Mouse (Mus musculus): ENCODE results near the gene Gm49318. TPM values are rescaled to one million over a fixed set of nuclear protein-coding genes. Genes with fewer than 3 reads are reported as not detected.

Gene Gm49318
- polyA plus RNA-seq, 1 experiment from 2014 or later, result not detected

GRCm38 (mm10) chr9:22051161-22051957 is 19.7 kb downstream of the Gm49318 start:
- H3K4me3 ChIP-seq (replicated peaks), result peak overlapping the region; percentile 37
- no peak overlapping the region for H3K9ac ChIP-seq
- no peaks in the 10 kb centered on the region for H3K36me3 ChIP-seq
- peak overlapping the region; percentile 78 for H3K4me2 ChIP-seq
- H3K27me3 ChIP-seq (replicated peaks), result peaks cover 50% of the 10 kb centered on the region
- H3K9me3 ChIP-seq, result no peaks in the 10 kb centered on the region
- peaks cover 23% of the 10 kb centered on the region for H3K4me1 ChIP-seq
- WGBS, result 2% methylated on average over 49 of the region's 67 CpGs
- no peak for ATAC-seq (ENCODE audit: insufficient read depth, low FRiP score, low read depth)
- no peak overlapping the region for H3K27ac ChIP-seq

GRCm38 (mm10) chr9:22050351-22050889 is 20.6 kb downstream of the Gm49318 start:
- Histone ChIP-seq H3K4me1 (peaks cover 23% of the 10 kb centered on the region), H3K4me3 (replicated peaks) (peak overlapping the region; percentile 37), H3K27ac (no peak overlapping the region), H3K9me3 (no peaks in the 10 kb centered on the region), H3K4me2 (peak overlapping the region; percentile 78), H3K27me3 (replicated peaks) (peaks cover 50% of the 10 kb centered on the region), H3K36me3 (no peaks in the 10 kb centered on the region), H3K9ac (no peak overlapping the region)
- peak; percentile 55; the same call in 1 of the 2 replicates for ATAC-seq (ENCODE audit: insufficient read depth, low FRiP score, low read depth)
- 2% methylated on average over 43 of the region's 43 CpGs for WGBS

DNA sequence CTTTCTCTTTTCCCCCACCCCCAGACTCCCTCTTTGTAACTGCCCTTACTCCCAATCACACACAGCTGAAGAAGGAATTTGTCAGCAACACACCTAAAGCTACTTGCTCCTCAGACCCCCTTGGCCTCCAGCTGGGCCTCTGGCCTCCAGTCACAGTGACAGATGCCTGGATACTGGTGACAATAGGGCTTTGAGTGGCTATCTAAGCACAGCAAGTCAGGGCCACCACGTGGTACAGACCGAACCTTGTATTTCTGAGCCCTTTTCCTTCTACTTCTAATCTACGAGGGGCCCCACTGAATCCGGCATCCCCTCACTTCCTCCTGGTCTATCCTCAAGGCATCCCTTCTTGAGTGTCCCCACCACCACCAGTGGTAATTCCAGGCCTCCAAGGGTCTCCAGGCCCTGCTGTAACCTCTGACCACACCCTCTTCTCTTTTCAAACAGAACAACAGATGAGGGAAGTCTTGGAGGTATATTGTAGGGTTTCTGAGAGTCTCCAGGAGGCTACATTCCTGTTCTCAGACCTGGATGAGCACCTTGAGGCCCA is 21.3 kb downstream of the Gm49318 start:
- 48% methylated on average over 4 of the region's 4 CpGs for WGBS
- H3K9me3 ChIP-seq, result no peaks in the 10 kb centered on the region
- peak overlapping the region; percentile 37; the same call in 1 of the 2 replicates for H3K4me3 ChIP-seq (replicated peaks)
- H3K27ac ChIP-seq, result no peak overlapping the region
- H3K27me3 ChIP-seq (replicated peaks), result peaks cover 50% of the 10 kb centered on the region
- peak overlapping the region; percentile 78; the same call in 1 of the 2 replicates for H3K4me2 ChIP-seq
- no peak for ATAC-seq (ENCODE audit: insufficient read depth, low FRiP score, low read depth)
- no peaks in the 10 kb centered on the region for H3K36me3 ChIP-seq
- peaks cover 23% of the 10 kb centered on the region for H3K4me1 ChIP-seq
- no peak overlapping the region for H3K9ac ChIP-seq

DNA sequence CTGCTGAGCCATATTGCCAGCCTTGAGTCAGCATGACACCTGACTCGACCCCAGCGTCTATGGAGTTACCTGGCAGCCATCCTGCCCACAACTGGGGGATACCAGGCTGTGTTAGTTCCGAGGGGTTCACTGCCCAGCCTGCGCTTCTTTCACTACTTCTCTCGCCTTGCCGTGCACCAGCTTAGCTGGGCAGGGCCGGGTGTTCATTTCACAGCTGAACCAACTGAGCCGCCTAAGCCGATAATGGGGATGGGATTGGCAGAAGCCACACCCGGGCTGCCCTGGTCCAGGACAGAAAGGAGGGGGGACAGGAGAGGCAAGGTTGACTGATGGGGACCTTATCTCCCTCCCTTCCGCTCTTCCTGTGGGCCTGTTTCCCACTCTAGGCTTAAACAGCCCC is 21.7 kb downstream of the Gm49318 start:
- no peak overlapping the region for H3K4me3 ChIP-seq (replicated peaks)
- WGBS, result 52% methylated on average over 11 of the region's 11 CpGs

DNA sequence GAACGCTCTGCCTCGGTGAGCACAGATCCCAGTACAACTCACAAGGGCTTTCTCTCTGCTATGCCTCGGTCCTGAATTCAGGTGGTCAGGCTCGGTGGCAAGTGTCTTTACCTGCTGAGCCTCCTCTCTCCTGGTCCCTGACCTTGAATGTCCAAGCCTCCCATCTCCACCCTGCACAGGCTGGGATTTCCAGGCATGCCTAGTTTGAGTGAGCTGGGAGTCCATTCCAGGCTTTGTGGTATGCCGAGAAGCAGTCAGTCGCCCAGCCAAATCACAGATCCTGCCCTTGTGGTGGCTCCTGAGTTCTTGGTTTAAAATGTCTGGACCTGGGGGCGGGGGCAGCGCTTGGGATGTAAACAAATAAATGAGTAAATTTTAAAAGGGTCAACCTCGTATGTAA is 23.7 kb downstream of the Gm49318 start:
- Histone ChIP-seq H3K4me3 (replicated peaks) (no peak overlapping the region), H3K9me3 (no peaks in the 10 kb centered on the region), H3K27me3 (replicated peaks) (peaks cover 32% of the 10 kb centered on the region), H3K9ac (no peak overlapping the region), H3K4me2 (no peak overlapping the region), H3K36me3 (no peaks in the 10 kb centered on the region), H3K4me1 (peaks cover 19% of the 10 kb centered on the region), H3K27ac (no peak overlapping the region)
- no peak for ATAC-seq (ENCODE audit: insufficient read depth, low FRiP score, low read depth)
- 46% methylated on average over 9 of the region's 9 CpGs for WGBS

More for the DNA sequence above, 21.7 kb downstream of the Gm49318 start:
- ATAC-seq (ENCODE audit: insufficient read depth, low FRiP score, low read depth), result no peak
- no peaks in the 10 kb centered on the region for H3K36me3 ChIP-seq
- no peak overlapping the region for H3K9ac ChIP-seq
- H3K4me2 ChIP-seq, result no peak overlapping the region
- no peaks in the 10 kb centered on the region for H3K9me3 ChIP-seq
- H3K27ac ChIP-seq, result no peak overlapping the region
- H3K4me1 ChIP-seq, result peaks cover 19% of the 10 kb centered on the region
- H3K27me3 ChIP-seq (replicated peaks), result peaks cover 45% of the 10 kb centered on the region

DNA sequence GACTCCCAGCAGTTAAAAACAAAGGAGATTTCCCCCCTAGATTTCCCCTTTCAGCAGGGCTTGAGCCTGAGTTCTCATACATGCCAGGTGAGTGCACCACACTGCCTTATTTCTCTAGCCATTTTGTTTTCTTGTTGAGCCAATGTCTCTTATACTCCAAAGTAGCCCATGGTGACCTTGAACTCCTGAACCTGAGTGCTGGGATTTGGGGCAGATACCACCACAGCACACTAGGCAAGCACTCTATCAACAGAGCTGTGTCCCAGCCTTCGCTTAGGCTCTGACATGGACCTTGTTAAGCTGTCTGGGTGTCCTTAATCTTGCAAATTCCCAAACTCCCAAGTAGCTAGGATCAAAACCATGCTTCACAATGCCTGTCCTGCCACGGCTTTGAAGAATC is 29.2 kb downstream of the Gm49318 start:
- 67% methylated on average over 2 of the region's 2 CpGs for WGBS

GRCm38 (mm10) chr9:22037826-22038225 is 33.2 kb downstream of the Gm49318 start:
- Histone ChIP-seq H3K36me3 (no peaks in the 10 kb centered on the region), H3K4me3 (replicated peaks) (no peak overlapping the region), H3K4me2 (no peak overlapping the region), H3K9ac (no peak overlapping the region), H3K27me3 (replicated peaks) (no peaks in the 10 kb centered on the region), H3K9me3 (no peaks in the 10 kb centered on the region), H3K4me1 (no peaks in the 10 kb centered on the region), H3K27ac (no peak overlapping the region)
- ATAC-seq (ENCODE audit: insufficient read depth, low FRiP score, low read depth), result no peak
- 68% methylated on average over 10 of the region's 10 CpGs for WGBS

More for the DNA sequence above, 29.2 kb downstream of the Gm49318 start:
- no peak overlapping the region for H3K9ac ChIP-seq
- no peak for ATAC-seq (ENCODE audit: insufficient read depth, low FRiP score, low read depth)
- H3K27ac ChIP-seq, result no peak overlapping the region
- no peak overlapping the region for H3K4me3 ChIP-seq (replicated peaks)
- no peaks in the 10 kb centered on the region for H3K36me3 ChIP-seq
- H3K9me3 ChIP-seq, result no peaks in the 10 kb centered on the region
- H3K4me2 ChIP-seq, result no peak overlapping the region
- H3K27me3 ChIP-seq (replicated peaks), result no peaks in the 10 kb centered on the region
- no peaks in the 10 kb centered on the region for H3K4me1 ChIP-seq

DNA sequence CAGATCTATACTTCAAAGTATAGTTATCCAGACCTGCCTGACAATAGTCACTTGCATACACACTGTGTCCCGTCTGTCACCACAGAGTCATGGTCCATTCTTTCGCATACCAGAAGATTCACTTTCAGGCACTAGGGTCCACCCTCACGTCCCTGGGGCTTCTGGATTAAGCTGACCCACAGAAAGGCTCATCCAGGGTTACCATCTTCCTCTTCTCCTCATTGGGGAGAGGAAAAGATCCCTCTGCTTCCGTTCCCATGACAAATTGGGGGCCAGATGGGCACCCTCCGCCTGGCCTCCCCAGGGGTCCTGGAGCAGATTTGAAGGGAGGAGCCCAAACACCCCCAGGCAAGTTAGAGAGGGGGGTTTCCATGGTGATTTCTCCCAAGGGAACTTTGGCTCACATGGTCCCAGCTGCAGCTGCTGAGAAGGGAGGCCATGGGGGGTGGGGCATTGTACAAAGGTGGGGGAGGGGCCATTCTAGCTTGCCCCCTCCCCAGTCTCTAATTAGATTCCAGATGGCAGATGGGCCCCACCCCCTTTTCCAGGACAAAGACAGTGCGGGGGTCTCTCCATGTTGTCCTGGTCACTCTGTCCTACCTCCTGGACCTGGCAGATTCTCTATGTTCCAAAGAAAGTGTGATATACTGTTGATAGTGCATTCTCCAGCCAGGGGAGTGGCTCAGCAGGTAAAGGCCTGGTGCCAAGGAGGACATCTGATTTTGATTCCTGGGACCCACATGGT is 35.6 kb downstream of the Gm49318 start:
- no peak for ATAC-seq (ENCODE audit: insufficient read depth, low FRiP score, low read depth)
- Histone ChIP-seq H3K9ac (no peak overlapping the region), H3K27ac (no peak overlapping the region), H3K9me3 (no peaks in the 10 kb centered on the region), H3K4me3 (replicated peaks) (no peak overlapping the region), H3K36me3 (no peaks in the 10 kb centered on the region), H3K4me2 (no peak overlapping the region), H3K4me1 (no peaks in the 10 kb centered on the region), H3K27me3 (replicated peaks) (no peaks in the 10 kb centered on the region)
- WGBS, result 51% methylated on average over 6 of the region's 6 CpGs

DNA sequence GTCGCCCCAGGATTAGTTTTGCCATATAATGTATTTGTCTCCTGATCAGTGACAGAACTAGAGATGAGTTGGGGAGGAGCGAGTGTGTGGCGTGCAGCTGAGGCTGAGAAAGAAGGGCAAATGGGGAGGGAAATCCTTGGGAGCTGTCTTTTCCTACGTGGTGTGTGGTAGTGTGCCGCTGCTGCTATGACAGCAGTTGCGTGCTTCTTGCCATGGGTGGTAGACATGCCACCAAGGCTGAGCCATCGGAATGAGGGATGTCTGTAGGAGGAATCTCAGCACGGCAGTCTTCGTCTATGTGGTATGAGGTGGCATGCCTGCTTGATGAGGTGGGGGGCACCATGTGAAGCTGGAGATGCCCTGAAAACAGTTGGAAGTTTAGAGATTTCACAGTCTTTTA is 40.7 kb downstream of the Gm49318 start:
- Histone ChIP-seq H3K9me3 (no peaks in the 10 kb centered on the region), H3K4me3 (replicated peaks) (no peak overlapping the region)
- 91% methylated on average over 9 of the region's 9 CpGs for WGBS

DNA sequence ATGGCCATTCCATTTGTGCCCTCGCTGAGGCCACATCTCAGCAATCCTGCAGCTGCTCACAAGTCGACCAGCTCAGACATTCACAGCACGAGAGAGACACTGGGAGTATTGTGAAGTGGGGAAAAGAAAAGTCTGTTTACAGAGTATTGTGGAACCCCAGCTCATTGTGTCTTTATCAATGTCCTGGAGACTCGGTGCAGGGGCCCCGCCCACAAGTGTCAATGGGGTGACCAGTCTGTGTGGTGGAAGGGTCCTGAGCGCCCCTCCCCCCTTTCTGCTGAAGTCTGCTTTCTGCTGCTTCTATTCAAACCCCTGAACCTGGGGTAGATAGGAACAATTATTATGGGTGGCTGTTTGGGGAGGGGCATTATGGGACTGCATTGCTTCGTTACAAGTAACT is 42.6 kb downstream of the Gm49318 start:
- WGBS, result 46% methylated on average over 7 of the region's 7 CpGs
- Histone ChIP-seq H3K27me3 (replicated peaks) (no peaks in the 10 kb centered on the region), H3K4me1 (no peaks in the 10 kb centered on the region), H3K9ac (no peak overlapping the region), H3K9me3 (no peaks in the 10 kb centered on the region), H3K36me3 (no peaks in the 10 kb centered on the region), H3K4me3 (replicated peaks) (no peak overlapping the region), H3K27ac (no peak overlapping the region), H3K4me2 (no peak overlapping the region)
- ATAC-seq (ENCODE audit: insufficient read depth, low FRiP score, low read depth), result no peak

More for the DNA sequence above, 40.7 kb downstream of the Gm49318 start:
- H3K27me3 ChIP-seq (replicated peaks), result no peaks in the 10 kb centered on the region
- no peak for ATAC-seq (ENCODE audit: insufficient read depth, low FRiP score, low read depth)
- H3K9ac ChIP-seq, result no peak overlapping the region
- no peaks in the 10 kb centered on the region for H3K36me3 ChIP-seq
- no peaks in the 10 kb centered on the region for H3K4me1 ChIP-seq
- no peak overlapping the region for H3K4me2 ChIP-seq
- no peak overlapping the region for H3K27ac ChIP-seq

DNA sequence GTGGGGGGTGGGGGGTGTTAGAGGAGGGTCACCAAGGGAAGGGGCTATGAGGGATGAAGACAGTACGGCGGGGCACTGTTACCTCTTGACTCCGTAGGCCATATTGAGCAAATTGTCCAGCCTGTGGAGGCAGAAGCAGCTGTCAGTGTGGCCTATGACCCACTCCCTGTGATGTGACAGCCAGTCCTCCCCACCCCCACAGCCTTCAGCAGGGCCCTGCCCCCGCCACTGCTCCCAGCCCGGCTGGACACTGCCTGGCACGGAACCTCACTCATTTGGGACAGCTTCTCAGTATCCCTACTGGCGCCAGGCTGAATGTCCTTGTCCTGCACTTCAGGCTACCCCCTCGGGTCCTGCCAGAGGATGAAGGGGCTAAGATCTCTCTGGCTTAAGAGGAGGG is 46.5 kb downstream of the Gm49318 start:
- Histone ChIP-seq H3K27ac (no peak overlapping the region), H3K9me3 (no peaks in the 10 kb centered on the region), H3K36me3 (no peaks in the 10 kb centered on the region), H3K9ac (no peak overlapping the region), H3K27me3 (replicated peaks) (no peaks in the 10 kb centered on the region), H3K4me1 (no peaks in the 10 kb centered on the region), H3K4me2 (no peak overlapping the region), H3K4me3 (replicated peaks) (no peak overlapping the region)
- WGBS, result 49% methylated on average over 8 of the region's 8 CpGs
- no peak for ATAC-seq (ENCODE audit: insufficient read depth, low FRiP score, low read depth)
